Mouse (Mus musculus) liver, embryonic 14.5 days (tissue): ENCODE data around the gene Trpd52l3.

Experiments used
- CTCF ChIP-seq: IDR thresholded peaks from 2 replicates; pipeline ENCODE4 v1.5.1; 2016; ENCODE audit warnings: antibody characterized with exemption, low read depth, control low read depth
- EP300 ChIP-seq: IDR thresholded peaks from 2 replicates; pipeline ENCODE4 v1.6.1; 2016; ENCODE audit warnings: antibody characterized with exemption, low read depth

DNA sequence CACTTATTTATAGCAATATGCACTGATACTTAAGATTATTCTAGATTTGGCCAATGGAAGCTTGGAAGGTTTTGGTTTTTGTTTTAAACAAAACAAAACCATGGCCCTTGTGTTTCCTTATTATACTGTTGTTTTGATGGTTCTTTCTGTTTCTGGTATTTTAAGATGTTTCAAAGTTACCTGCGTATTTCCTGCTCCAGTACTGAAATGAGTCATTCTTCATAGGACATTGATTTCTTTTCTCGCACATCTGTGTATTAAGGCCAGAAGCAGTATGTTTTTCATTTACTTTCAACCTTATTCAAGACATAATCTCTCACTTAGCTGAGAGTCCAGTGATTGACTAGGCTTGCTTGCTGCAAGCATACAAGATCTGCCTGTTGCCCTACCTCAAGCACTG lies 40.1 kb downstream of the Trpd52l3 start:
- TF ChIP-seq CTCF (no peak), EP300 (no peak)
